Mouse (Mus musculus) 3134 (cell line): ENCODE data around the gene Safb.

Source experiments
- DNase-seq: peaks from one replicate; pipeline ENCODE4 v3.0.0-alpha.2; 2011; ENCODE audit warnings: low spot score; ENCODE audit not compliant: insufficient read length; ENCODE audit errors: extremely low read depth

The Safb gene

GRCm38 (mm10) chr17:56584257-56585130, at the start of gene Safb, which contains the start of gene Safb2:
Gene Safb (plus strand): TSS chr17:56584825.
Gene Safb2 (minus strand): TSS chr17:56584585.
- DNase-seq = peak; percentile 100

- DNase-seq = no peak
These were observed 48.4 kb upstream of the Safb start for GRCm38 (mm10) chr17:56536192-56536591.

GRCm38 (mm10) chr17:56536874-56537273, 47.8 kb upstream of the Safb start:
- DNase-seq = no peak

DNA sequence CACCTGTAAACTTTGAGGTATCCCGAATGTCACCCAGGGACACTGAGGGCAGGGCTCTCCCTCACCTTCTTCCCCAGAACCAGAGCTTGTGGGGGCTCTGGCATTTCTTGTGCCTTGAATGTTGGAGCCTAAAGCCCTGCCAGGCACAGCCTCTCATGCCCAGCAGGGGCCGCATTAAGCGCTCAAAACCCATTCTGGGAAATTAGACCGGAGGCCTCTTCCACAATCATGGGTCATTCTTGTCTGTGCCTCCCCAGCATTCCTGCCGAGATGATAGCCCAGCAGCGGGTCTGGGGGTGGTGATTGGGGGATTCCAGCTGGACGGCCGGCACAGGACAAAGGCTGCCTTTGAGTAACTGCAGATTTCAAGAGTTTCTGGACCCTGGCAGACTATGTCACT, 46.7 kb upstream of the Safb start:
- DNase-seq = no peak

DNA sequence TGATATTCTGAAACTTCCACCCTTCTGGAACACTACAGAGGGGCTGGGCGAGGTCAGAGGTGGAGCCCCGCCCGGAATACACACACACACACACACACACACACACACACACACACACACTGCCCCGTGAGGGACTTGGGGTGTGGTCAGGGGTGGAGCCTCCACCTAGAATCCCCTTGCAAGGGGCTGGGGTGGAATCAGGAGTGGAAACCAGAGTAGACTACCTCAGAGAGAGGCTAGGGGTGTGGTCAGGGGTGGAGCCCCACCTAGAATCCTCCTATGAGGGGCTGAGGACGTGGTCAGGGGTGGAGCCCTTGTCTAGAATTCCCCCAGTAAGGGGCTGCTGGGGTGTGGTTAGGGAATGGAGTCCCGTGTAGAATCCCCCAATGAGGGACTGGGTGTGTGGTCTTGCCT, 44.1 kb upstream of the Safb start:
- DNase-seq = no peak

DNA sequence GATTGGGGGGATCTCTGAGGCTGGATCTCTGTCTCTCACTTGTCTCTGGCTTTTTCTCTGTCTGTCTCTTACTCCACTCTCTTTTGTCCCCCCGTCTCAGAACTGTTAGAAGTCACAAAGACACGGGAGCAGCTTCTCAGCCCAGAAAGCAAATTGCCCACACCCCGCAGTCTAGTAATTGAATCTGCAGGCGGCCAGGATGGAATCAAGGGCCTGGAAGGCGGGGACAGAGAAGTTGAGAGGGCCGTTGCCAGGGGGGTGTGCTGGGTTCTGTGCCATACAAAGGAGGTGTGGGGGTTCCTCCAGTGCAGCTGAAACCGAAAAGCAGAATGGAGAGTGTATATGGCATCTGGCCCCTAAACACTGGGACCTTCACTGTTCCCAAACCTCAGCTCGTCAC, 41.9 kb upstream of the Safb start:
- no peak for DNase-seq

DNA sequence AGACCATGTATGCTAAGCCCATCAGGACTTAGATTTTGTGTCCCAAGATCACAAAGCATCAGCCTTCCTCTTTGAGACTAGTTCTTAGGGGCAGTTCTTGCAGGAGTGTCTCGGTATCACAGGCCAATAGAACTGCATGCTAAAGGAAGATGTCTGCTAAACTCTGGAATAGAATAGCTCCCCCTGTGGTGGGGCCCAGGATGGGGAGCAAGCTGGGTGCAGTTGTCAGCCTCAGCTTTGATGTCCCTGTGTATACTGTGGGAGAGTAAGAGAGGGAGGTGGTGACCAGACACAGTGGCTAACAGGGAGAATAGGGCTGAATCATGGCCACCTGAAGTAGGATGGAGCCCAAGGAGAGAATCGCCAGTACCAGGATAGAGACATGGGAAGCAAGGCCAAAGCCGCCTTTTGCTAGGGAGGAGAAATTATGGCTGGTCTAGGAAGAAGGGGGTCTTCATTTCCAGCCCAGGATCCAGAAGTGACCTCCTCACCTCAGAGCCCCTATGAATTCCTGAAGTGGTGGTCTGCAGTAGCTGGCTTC, 40.9 kb upstream of the Safb start:
- DNase-seq = no peak

GRCm38 (mm10) chr17:56544699-56545387, 39.8 kb upstream of the Safb start:
- no peak for DNase-seq

GRCm38 (mm10) chr17:56545945-56546344, 38.7 kb upstream of the Safb start:
- DNase-seq = no peak

DNA sequence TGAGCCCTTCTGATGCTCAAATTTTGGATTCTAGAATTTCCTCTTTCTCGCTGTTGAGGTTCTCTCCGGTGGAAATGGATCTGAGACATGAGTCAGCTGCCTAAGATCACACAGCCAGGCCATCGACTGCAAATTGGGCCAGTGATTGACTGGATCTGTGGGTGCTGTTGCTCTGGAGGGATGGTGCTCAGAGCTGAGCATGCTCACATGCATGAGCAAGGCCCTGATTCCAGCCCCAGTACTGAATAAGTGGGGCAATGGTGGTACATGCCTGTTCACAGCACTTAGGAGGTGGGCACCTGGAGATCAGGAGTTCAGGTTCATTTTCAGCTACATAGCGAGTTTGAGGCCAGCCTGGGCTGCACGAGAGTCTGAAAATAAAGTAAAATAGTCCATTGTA, 38.0 kb upstream of the Safb start:
- DNase-seq = no peak

DNA sequence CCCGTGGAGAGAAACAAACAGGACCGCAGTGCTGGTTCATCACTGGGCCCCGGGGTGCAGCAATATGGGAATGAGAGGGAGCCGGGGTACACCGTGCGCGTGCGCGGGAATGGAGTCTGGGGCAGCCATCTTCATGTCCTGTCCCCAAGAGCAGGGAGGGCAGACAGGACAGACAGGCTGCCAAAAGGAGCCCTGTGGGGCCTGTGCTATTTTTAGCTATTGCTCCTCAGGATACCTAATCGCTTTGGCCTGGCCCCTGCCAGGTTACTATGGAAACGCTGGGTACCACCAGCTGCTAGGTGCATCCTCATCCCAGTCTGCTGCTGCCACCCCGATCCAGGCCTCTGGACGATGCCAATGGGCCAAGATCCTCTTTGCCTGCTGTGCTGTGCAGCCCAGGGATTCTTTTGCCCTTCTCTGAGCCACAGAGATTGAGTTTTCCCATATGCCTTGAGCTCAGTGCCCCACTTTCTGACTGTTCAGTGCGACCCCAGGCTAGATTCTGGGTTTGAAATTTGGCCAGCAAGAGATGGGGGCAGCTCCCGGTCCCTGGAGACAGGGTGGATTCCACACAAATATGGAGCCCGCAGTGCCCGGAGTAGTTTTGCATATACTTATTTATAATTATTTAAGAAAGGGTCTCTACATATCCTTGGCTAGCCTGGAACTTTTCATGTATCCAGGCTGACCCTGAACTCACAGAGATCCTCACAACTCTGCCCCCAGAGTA, 37.3 kb upstream of the Safb start:
- no peak for DNase-seq

DNA sequence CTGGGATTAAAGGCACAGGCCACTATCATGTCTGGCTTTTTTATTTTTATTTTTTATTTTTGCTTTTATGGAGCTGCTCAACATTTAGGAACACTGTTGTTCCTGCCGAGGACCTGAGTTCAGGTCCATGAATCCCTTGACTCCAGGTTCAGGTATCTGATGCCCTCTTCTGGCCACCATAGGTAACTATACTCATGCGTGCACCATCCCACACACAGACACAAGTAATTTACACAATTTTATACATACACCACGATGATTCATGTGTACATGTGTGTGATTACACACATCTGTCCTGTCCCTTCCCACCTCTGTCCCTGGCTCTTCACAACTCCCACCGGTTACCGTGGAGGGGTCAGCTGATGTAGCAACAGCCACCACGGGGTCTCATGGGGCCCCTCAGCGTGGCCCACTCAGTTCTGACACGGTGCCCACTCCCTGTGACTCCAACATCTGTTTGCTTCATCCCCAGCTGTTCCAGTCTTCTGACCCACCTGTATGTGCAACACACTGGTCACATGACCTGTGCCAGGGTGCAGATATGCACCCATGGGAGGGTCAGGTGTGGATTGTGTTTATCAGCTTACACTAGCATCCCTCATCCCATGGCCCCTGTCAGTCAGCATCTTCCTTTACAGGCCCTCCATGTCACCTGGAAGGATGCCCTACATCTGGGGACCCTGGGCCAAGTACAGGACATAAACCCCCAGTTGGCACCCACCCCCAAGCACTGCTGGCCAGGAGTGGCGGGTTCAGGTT, 36.6 kb upstream of the Safb start:
- no peak for DNase-seq

- DNase-seq = no peak
These were observed 36.0 kb upstream of the Safb start for GRCm38 (mm10) chr17:56548605-56549105.

GRCm38 (mm10) chr17:56550784-56551475, 33.7 kb upstream of the Safb start:
- DNase-seq = no peak

DNA sequence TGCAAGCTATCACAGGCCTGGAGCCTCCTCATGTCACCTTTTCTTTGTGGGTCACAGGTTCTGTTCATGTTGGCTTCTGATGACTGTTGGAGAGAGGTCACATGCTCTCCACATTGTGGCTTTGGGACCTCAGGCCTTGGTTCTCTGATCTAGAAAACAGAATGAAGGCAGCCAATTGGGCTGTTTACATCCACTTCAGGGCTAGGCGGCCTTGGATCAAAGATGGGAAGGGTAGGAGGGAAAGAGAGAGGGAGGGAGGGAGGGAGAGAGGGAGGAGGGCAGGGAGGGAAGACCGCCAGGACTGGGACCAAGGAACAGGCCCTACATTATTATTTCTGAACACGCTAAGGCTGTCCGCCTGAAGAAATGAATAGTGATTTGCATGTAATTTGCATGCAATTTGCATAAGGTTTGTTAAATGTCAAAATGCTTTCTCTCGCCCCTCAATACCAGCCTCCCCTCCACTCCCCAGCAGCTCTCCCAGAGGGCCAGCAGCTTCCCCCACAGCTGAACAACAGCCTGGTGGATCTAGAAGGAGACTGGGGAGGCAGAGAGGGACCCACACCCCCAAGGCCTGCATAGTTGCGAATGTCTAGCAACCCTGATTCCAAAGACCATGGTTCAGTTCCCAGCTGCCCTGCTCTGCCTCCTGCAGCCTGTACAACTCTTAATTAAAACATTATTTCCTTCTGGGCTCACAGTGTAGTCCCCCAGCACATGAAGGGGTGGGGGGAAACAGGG, 32.6 kb upstream of the Safb start:
- no peak for DNase-seq

- DNase-seq = peak; percentile 61
These were observed 31.8 kb upstream of the Safb start for GRCm38 (mm10) chr17:56552781-56553363.

- DNase-seq = no peak
These were observed 30.5 kb upstream of the Safb start, which contains the start of gene Gm20219 for GRCm38 (mm10) chr17:56554122-56554551. Gene Gm20219 (minus strand): TSS chr17:56554387.

GRCm38 (mm10) chr17:56558448-56558847, 26.2 kb upstream of the Safb start:
- no peak for DNase-seq
